Mouse (Mus musculus): ENCODE data around the gene Cyp46a1. TPM values are rescaled to one million over a fixed set of nuclear protein-coding genes. Genes with fewer than 3 reads are reported as not detected.

The Cyp46a1 gene
- polyA plus RNA-seq, 1 experiment from 2014 or later, result 28.4 TPM

DNA sequence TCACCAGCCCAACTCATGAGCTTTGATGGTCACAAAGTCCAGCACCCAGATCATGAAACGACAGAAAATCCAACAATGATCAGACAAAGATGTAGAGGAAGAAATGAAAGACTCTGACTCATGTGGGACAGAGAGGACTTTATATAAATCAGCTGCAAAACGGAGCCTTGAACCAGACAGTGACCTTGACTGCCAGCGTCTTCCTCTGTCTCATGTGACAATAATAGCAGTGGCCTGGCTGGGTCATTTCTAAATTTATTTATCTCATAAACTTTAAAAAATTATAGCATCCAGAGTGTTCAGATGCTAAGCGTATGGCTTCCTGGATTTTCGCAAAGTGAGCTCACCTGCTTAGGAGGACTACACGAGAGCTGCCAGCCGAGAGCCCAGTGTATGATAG lies 64.5 kb downstream of the Cyp46a1 start:
- H3K9me3 ChIP-seq (ENCODE audit: control insufficient read depth, low read length), result no peaks in the 10 kb centered on the region
- H3K4me2 ChIP-seq (ENCODE audit: low read length), result no peak overlapping the region
- H3K4me3 ChIP-seq (replicated peaks; ENCODE audit: low read length), result no peak overlapping the region
- H3K36me3 ChIP-seq (ENCODE audit: control insufficient read depth, insufficient read depth), result no peaks in the 10 kb centered on the region
- H3K9ac ChIP-seq (replicated peaks; ENCODE audit: low read depth, low read length), result no peak overlapping the region
- no peak overlapping the region for H3K27ac ChIP-seq (ENCODE audit: low read length)
- H3K4me1 ChIP-seq (replicated peaks; ENCODE audit: control insufficient read depth, insufficient read depth, low read length), result peaks cover 24% of the 10 kb centered on the region
- ATAC-seq, result no peak
- 88% methylated on average over 7 of the region's 7 CpGs for WGBS
- no peaks in the 10 kb centered on the region for H3K27me3 ChIP-seq (replicated peaks; ENCODE audit: control insufficient read depth, insufficient read depth, low read length)

DNA sequence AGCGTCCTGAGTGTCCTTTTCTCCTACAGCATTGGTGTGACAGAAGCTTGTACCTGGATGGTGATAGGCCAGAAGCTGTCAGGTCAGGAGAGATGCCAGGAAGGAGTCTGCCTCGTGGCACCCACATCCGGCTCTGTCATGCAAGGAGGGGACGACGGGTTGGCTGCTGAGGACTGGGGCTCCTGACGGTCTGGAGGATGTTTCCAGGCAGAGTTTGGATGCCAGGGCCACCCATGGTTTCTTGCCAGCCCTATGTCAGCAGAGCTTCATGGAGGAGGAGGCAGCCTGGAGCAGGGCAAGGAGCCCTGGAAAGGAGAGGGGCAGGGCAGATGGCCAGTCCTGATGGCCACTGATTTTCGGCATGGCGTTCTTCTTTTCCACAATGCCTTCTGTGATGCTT lies 65.0 kb downstream of the Cyp46a1 start:
- Histone ChIP-seq H3K4me1 (replicated peaks; ENCODE audit: control insufficient read depth, insufficient read depth, low read length) (peaks cover 24% of the 10 kb centered on the region), H3K4me2 (ENCODE audit: low read length) (no peak overlapping the region), H3K4me3 (replicated peaks; ENCODE audit: low read length) (no peak overlapping the region), H3K27ac (ENCODE audit: low read length) (no peak overlapping the region), H3K9me3 (ENCODE audit: control insufficient read depth, low read length) (no peaks in the 10 kb centered on the region), H3K36me3 (ENCODE audit: control insufficient read depth, insufficient read depth) (no peaks in the 10 kb centered on the region), H3K9ac (replicated peaks; ENCODE audit: low read depth, low read length) (no peak overlapping the region), H3K27me3 (replicated peaks; ENCODE audit: control insufficient read depth, insufficient read depth, low read length) (no peaks in the 10 kb centered on the region)
- 89% methylated on average over 8 of the region's 8 CpGs for WGBS
- no peak for ATAC-seq

DNA sequence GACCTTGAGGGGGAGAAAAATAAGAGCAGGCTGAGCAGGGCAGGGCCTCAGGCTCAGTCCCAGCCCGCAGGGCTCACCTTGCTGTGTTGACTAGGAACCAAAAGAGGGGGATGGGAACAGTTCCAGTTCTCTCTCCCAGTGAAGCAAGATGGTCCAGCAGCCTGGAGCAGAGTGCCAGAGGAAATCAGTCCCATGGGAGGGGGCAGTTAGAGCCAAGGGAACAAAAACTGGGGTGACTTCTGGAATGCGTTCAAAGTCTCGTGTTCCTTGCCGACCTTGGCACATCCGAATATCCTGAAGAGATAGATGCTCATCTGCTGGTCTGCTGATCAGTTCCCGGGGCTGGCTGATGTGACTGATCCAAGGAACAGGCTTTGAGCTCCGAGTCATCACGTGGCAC lies 66.8 kb downstream of the Cyp46a1 start:
- H3K27me3 ChIP-seq (replicated peaks; ENCODE audit: control insufficient read depth, insufficient read depth, low read length), result no peaks in the 10 kb centered on the region
- 78% methylated on average over 8 of the region's 8 CpGs for WGBS
- no peak for ATAC-seq

DNA sequence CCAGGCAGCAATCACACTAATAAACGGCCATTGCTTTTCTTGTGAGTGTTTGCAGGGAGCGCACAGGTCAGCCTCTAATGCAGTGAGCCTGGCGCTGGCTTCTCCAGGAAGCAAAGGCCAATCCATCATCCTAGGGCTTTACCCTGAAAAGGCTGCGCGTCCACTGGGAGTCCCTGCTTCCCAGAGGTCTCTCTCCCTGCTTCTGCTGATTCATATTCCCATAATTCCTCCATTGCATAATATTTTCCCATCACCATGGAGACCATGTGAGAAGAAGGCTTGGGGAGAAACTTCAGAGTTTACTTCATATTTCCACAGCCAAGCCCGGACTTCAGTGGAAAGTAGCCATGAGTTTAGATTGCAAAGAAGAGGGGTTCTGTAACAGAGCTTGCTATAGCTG lies 69.8 kb downstream of the Cyp46a1 start:
- Histone ChIP-seq H3K9me3 (ENCODE audit: control insufficient read depth, low read length) (no peaks in the 10 kb centered on the region), H3K4me1 (replicated peaks; ENCODE audit: control insufficient read depth, insufficient read depth, low read length) (0 out of 2 replicates have a peak, but pooled peaks cover 3% of the 10 kb centered on the region), H3K9ac (replicated peaks; ENCODE audit: low read depth, low read length) (no peak overlapping the region), H3K4me3 (replicated peaks; ENCODE audit: low read length) (no peak overlapping the region), H3K27ac (ENCODE audit: low read length) (no peak overlapping the region), H3K36me3 (ENCODE audit: control insufficient read depth, insufficient read depth) (no peaks in the 10 kb centered on the region), H3K4me2 (ENCODE audit: low read length) (no peak overlapping the region), H3K27me3 (replicated peaks; ENCODE audit: control insufficient read depth, insufficient read depth, low read length) (no peaks in the 10 kb centered on the region)
- WGBS, result 78% methylated on average over 6 of the region's 6 CpGs
- no peak for ATAC-seq

More for the DNA sequence above, 66.8 kb downstream of the Cyp46a1 start:
- H3K4me3 ChIP-seq (replicated peaks; ENCODE audit: low read length), result no peak overlapping the region
- H3K9me3 ChIP-seq (ENCODE audit: control insufficient read depth, low read length), result no peaks in the 10 kb centered on the region
- H3K4me2 ChIP-seq (ENCODE audit: low read length), result no peak overlapping the region
- H3K27ac ChIP-seq (ENCODE audit: low read length), result no peak overlapping the region
- H3K36me3 ChIP-seq (ENCODE audit: control insufficient read depth, insufficient read depth), result no peaks in the 10 kb centered on the region
- peaks cover 15% of the 10 kb centered on the region for H3K4me1 ChIP-seq (replicated peaks; ENCODE audit: control insufficient read depth, insufficient read depth, low read length)
- no peak overlapping the region for H3K9ac ChIP-seq (replicated peaks; ENCODE audit: low read depth, low read length)

DNA sequence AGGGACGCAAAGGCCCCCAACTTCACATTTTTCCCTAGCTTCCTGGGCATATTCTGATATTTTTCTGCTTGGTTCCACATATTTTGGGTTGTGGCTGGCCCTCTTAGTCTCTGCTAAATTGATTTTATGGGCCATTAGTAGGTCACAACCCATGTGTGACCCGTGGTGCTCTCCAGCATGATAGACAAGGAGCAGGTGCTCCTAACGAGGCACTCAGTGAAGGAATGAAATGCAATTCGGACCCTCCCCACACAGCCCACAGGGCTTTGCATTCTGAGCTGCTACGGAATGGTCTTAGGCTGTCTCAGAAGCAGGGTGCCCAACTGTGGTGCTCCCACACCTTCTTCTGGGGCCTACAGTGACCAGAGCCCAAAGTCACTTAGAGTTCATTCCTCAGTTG lies 74.9 kb downstream of the Cyp46a1 start:
- no peak for ATAC-seq
- Histone ChIP-seq H3K4me2 (ENCODE audit: low read length) (no peak overlapping the region), H3K4me1 (replicated peaks; ENCODE audit: control insufficient read depth, insufficient read depth, low read length) (0 out of 2 replicates have a peak, but pooled peaks cover 5% of the 10 kb centered on the region), H3K9me3 (ENCODE audit: control insufficient read depth, low read length) (no peaks in the 10 kb centered on the region), H3K9ac (replicated peaks; ENCODE audit: low read depth, low read length) (no peak overlapping the region), H3K27me3 (replicated peaks; ENCODE audit: control insufficient read depth, insufficient read depth, low read length) (no peaks in the 10 kb centered on the region), H3K27ac (ENCODE audit: low read length) (no peak overlapping the region), H3K4me3 (replicated peaks; ENCODE audit: low read length) (no peak overlapping the region), H3K36me3 (ENCODE audit: control insufficient read depth, insufficient read depth) (no peaks in the 10 kb centered on the region)
- 57% methylated on average over 5 of the region's 5 CpGs for WGBS

DNA sequence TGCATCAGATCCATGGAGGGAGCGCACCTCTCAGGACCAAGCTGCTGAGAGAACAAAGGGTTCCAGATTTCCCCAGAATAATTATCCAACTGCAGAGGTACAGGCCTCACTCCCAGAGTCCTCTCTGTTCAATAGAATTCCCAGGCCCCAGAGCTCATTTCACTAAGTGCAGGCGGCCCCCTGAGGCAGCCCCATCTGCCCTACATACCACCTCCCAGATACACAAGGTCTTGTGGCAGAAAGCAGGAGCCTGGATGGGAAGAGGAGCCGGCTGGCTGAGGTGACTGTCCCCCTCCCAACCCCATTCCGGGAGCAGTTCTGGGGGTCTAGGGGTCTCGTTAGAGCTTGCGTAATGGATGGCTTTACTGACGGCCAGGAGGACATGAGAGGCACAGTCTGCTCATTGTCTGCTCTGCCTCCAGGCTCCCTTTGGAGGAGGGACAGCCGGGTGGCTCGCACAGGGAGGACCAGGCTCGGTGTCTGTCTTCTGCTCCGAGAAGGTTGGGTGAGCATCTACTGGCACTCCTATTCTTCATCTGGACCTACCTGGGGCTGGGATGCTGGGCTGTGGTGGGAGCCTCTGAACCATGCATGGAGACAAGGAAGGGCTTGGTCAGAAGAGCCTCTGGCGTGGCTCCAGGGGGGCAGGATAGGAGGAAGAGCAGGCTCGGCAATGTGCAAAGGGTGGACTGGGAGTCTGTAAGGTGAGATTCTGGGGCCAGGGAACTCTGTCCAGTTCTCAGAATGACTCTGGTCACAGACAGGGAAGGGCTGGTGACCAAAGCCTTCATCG lies 76.4 kb downstream of the Cyp46a1 start:
- no peak for ATAC-seq

More for the DNA sequence above, 76.4 kb downstream of the Cyp46a1 start:
- Histone ChIP-seq H3K36me3 (ENCODE audit: control insufficient read depth, insufficient read depth) (no peaks in the 10 kb centered on the region), H3K9me3 (ENCODE audit: control insufficient read depth, low read length) (no peaks in the 10 kb centered on the region), H3K4me3 (replicated peaks; ENCODE audit: low read length) (no peak overlapping the region), H3K4me1 (replicated peaks; ENCODE audit: control insufficient read depth, insufficient read depth, low read length) (0 out of 2 replicates have a peak, but pooled peaks cover 5% of the 10 kb centered on the region), H3K4me2 (ENCODE audit: low read length) (no peak overlapping the region), H3K27ac (ENCODE audit: low read length) (no peak overlapping the region), H3K9ac (replicated peaks; ENCODE audit: low read depth, low read length) (no peak overlapping the region), H3K27me3 (replicated peaks; ENCODE audit: control insufficient read depth, insufficient read depth, low read length) (no peaks in the 10 kb centered on the region)
- WGBS, result 57% methylated on average over 14 of the region's 14 CpGs

Other genes starting within 250 kb of the Cyp46a1 start
- gene Setd3, start 155.1 kb upstream of the Cyp46a1 start, polyA plus RNA-seq (2015; fragmentation: Nextera tagmentation; extraction: Ambion mirVana), result 104 and 116 TPM in 2 replicates
- gene Ccnk, start 154.8 kb upstream of the Cyp46a1 start, polyA plus RNA-seq (2015; fragmentation: Nextera tagmentation; extraction: Ambion mirVana), result 3.1 and 3.2 TPM in 2 replicates
- gene Ccdc85c, start 59.0 kb upstream of the Cyp46a1 start, polyA plus RNA-seq (2015; fragmentation: Nextera tagmentation; extraction: Ambion mirVana), result 12.0 and 12.9 TPM in 2 replicates
- gene Hhipl1, start 28.1 kb upstream of the Cyp46a1 start, polyA plus RNA-seq (2015; fragmentation: Nextera tagmentation; extraction: Ambion mirVana), result 1.6 and 2.3 TPM in 2 replicates
- gene Eml1, start 36.6 kb downstream of the Cyp46a1 start, polyA plus RNA-seq (2015; fragmentation: Nextera tagmentation; extraction: Ambion mirVana), result 86.7 and 88.4 TPM in 2 replicates
- gene Evl, start 220.3 kb downstream of the Cyp46a1 start, polyA plus RNA-seq (2015; fragmentation: Nextera tagmentation; extraction: Ambion mirVana), result 196 and 218 TPM in 2 replicates

All from forebrain, embryonic 16.5 days (tissue).